Mouse (Mus musculus): ENCODE data around the gene Apol7e. TPM values are rescaled to one million over a fixed set of nuclear protein-coding genes. Genes with fewer than 3 reads are reported as not detected.
A peak's percentile ranks its signal among the peaks of the same experiment; 100 is the strongest.

Gene Apol7e
- polyA plus RNA-seq, 1 experiment, result 1.3 TPM

DNA sequence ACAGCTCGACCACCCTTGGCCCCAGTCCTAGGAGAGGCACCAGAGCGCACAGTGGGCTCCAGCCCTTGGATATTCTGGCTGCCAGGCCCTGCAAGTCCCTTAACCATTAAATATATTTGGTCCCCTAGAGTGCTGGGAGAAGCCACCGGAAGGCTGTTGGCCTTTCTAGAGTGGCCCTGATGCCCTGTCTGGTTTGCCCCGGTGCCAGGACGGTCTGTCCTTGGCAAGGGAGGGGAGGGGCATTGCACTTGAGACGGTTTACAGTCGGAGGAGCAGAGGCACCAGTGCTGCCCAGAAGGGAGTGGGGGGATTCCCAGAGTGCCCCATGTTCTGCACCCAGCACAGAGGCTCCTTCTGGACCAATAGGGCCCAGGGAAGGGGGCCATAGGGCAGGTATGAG lies 62.4 kb downstream of the Apol7e start:
- Histone ChIP-seq H3K4me1 (ENCODE audit: control insufficient read depth, insufficient read depth, low read length) (peaks cover 14% of the 10 kb centered on the region), H3K4me3 (replicated peaks; ENCODE audit: extremely low read depth, low read depth, low read length) (no peak overlapping the region)
- peak; percentile 4 for DNase-seq
- whole genome bisulfite sequencing, result 89% methylated on average over 7 of the region's 7 CpGs
- TF ChIP-seq POLR2A (IDR thresholded peaks at IDR 0.05; ENCODE audit: borderline replicate concordance, extremely low read depth, low read depth, low read length) (no peak), CTCF (IDR thresholded peaks at IDR 0.05; ENCODE audit: insufficient read depth, low read length) (no peak)

DNA sequence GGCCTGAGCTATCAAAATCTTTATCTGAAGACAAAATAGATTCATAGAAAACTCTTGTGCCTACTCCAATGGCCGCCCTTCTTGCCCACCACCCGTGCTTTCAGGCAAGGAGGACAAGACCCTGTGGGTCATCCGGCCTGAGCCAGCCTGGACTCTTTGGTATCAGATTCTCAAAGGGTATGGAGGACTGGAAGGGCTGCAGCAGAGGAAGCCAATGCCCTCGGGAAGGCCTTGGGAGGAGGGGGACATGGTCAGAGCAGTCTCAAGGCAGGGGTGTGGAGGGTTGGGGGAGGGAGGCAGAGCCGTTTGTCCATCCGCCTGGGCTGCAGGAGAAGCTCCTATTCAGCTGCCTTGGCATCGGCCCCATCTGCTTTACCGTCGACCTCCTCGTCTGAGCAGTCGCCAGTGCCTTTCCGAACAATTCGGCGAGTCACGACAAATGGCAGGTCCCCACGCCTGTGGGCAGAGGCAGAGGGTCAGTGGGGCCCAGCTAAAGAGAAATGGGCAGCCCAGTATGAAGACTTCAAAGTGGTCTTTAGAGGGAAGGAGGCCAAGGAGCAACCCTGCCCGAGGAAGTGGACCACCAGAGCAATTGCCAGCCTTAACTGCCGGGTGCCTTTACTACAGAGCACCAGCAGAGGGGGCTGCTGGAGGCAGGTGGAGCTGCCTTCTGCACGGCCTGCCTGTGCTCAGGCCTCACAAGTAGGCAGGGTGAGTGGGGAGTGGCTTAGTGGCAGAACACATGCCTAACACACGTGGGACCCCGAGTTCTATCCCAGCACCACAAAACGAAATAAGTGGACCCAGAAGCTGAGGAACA lies 63.1 kb downstream of the Apol7e start:
- Histone ChIP-seq H3K4me3 (replicated peaks; ENCODE audit: extremely low read depth, low read depth, low read length) (no peak overlapping the region), H3K4me1 (ENCODE audit: control insufficient read depth, insufficient read depth, low read length) (peaks cover 14% of the 10 kb centered on the region)
- 76% methylated on average over 22 of the region's 22 CpGs for WGBS
- no peak for DNase-seq
- TF ChIP-seq POLR2A (IDR thresholded peaks at IDR 0.05; ENCODE audit: borderline replicate concordance, extremely low read depth, low read depth, low read length), result no peak
- peak; percentile 58 for TF ChIP-seq CTCF (IDR thresholded peaks at IDR 0.05; ENCODE audit: insufficient read depth, low read length)

DNA sequence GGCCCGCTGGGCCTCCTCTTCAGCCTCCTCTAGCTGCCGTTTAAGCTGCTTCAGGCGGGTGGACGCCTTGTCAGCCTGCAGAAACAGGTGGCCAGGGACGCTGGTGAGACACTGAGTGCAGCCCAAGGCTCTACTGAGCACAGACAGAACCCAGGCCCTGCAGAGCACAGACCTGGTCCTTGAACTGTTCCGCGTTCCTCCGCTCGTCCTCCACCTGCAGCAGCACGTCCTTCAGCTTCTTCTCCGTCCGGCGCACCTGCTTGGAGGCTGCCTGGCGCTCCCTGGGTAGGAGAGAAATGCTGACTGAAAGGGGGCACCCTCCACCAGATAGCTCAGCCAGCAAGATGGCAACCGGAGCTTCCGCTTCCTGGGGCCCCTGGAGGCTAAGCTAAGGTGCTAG lies 64.4 kb downstream of the Apol7e start:
- no peak overlapping the region for H3K4me3 ChIP-seq (replicated peaks; ENCODE audit: extremely low read depth, low read depth, low read length)
- 91% methylated on average over 16 of the region's 16 CpGs for WGBS

DNA sequence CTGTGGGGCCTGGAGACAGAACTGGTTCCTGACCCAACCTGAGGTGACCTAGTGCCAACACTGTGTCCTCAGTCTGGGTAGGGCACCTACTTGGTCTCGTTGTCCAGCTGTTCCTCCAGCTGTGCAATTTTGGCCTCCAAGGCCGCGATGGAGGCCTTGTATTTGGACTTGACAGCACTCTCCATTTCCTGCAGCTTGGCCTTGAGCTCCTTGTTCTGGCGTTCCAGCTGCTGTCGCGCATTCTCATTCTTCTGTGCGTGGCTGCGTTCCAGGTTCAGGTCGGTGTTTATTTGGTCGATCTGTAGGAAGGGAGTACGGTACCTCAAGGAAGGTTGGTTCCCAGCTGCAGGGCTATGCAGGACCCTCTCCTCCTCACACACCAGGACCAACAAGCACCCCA lies 65.0 kb downstream of the Apol7e start:
- TF ChIP-seq POLR2A (IDR thresholded peaks at IDR 0.05; ENCODE audit: borderline replicate concordance, extremely low read depth, low read depth, low read length), result no peak
- DNase-seq, result no peak
- Histone ChIP-seq H3K4me3 (replicated peaks; ENCODE audit: extremely low read depth, low read depth, low read length) (no peak overlapping the region), H3K4me1 (ENCODE audit: control insufficient read depth, insufficient read depth, low read length) (peaks cover 14% of the 10 kb centered on the region)
- 44% methylated on average over 11 of the region's 11 CpGs for WGBS

More for the DNA sequence above, 64.4 kb downstream of the Apol7e start:
- no peak for DNase-seq
- TF ChIP-seq CTCF (IDR thresholded peaks at IDR 0.05; ENCODE audit: insufficient read depth, low read length), result no peak
- no peak for TF ChIP-seq POLR2A (IDR thresholded peaks at IDR 0.05; ENCODE audit: borderline replicate concordance, extremely low read depth, low read depth, low read length)
- peaks cover 14% of the 10 kb centered on the region for H3K4me1 ChIP-seq (ENCODE audit: control insufficient read depth, insufficient read depth, low read length)

DNA sequence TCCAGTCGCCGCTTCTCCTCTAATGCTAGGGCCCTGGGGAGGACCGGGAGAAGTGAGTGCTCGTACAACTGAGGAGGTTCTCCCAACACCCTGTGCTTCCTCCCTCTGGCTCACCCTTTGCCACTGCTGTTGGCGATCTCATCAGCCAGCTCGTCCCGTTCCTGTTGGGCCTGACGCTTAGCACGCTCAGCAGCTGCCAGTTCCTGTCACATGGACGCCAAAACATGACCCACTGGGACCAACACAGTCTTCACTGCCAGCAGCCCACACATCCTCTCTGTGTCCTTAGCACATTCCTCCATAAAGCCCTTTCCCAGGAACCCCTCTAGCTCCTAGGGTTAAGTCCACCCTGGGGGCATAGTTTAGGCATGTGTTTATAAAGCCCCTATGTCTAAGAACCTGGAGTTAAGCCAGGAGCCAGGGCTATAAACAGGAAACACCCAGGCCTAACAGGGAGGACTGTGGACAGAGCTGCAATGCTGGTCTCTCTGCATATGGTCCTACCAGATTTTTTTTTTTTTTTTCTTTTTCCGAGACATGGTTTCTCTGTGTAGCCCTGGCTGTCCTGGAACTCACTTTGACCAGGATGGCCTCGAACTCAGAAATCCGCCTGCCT lies 65.8 kb downstream of the Apol7e start:
- WGBS, result 49% methylated on average over 13 of the region's 13 CpGs
- no peak overlapping the region for H3K4me3 ChIP-seq (replicated peaks; ENCODE audit: extremely low read depth, low read depth, low read length)
- TF ChIP-seq CTCF (IDR thresholded peaks at IDR 0.05; ENCODE audit: insufficient read depth, low read length), result no peak
- peak; percentile 49; the same call in 1 of the 2 replicates for TF ChIP-seq POLR2A (IDR thresholded peaks at IDR 0.05; ENCODE audit: borderline replicate concordance, extremely low read depth, low read depth, low read length)
- DNase-seq, result peak; percentile 47
- peaks cover 14% of the 10 kb centered on the region for H3K4me1 ChIP-seq (ENCODE audit: control insufficient read depth, insufficient read depth, low read length)

GRCm38 (mm10) chr15:77765484-77766093 lies 66.9 kb downstream of the Apol7e start:
- H3K4me1 ChIP-seq (ENCODE audit: control insufficient read depth, insufficient read depth, low read length), result peaks cover 14% of the 10 kb centered on the region
- no peak for DNase-seq
- H3K4me3 ChIP-seq (replicated peaks; ENCODE audit: extremely low read depth, low read depth, low read length), result no peak overlapping the region
- TF ChIP-seq POLR2A (IDR thresholded peaks at IDR 0.05; ENCODE audit: borderline replicate concordance, extremely low read depth, low read depth, low read length), result no peak
- TF ChIP-seq CTCF (IDR thresholded peaks at IDR 0.05; ENCODE audit: insufficient read depth, low read length), result no peak
- 81% methylated on average over 16 of the region's 16 CpGs for WGBS

- no peak for TF ChIP-seq CTCF (IDR thresholded peaks at IDR 0.05; ENCODE audit: insufficient read depth, low read length)
- TF ChIP-seq POLR2A (IDR thresholded peaks at IDR 0.05; ENCODE audit: borderline replicate concordance, extremely low read depth, low read depth, low read length), result no peak
- no peak for DNase-seq
- WGBS, result 91% methylated on average over 11 of the region's 11 CpGs
- peaks cover 14% of the 10 kb centered on the region for H3K4me1 ChIP-seq (ENCODE audit: control insufficient read depth, insufficient read depth, low read length)
- no peak overlapping the region for H3K4me3 ChIP-seq (replicated peaks; ENCODE audit: extremely low read depth, low read depth, low read length)
Observed at GRCm38 (mm10) chr15:77766981-77767380, 68.3 kb downstream of the Apol7e start.

Other genes starting within 250 kb of the Apol7e start
- 0.06 TPM in 1 of 2 replicates, not detected in the other for gene Apol10a, start 221.8 kb upstream of the Apol7e start, polyA plus RNA-seq (2012; rRNA removed)
- not detected in 2 replicates for gene Apol11a, start 190.6 kb upstream of the Apol7e start, polyA plus RNA-seq (2012; rRNA removed)
- gene Apol7c, start 165.5 kb upstream of the Apol7e start, polyA plus RNA-seq (2012; rRNA removed), result 1.0 and 1.1 TPM in 2 replicates
- not detected in 2 replicates for gene 1700025B11Rik, start 137.0 kb upstream of the Apol7e start, polyA plus RNA-seq (2012; rRNA removed)
- 0.52 and 0.72 TPM in 2 replicates for gene Apol10b, start 102.7 kb upstream of the Apol7e start, polyA plus RNA-seq (2012; rRNA removed)
- not detected in 2 replicates for gene Gm36245, start 99.6 kb upstream of the Apol7e start, polyA plus RNA-seq (2012; rRNA removed)
- gene Apol11b, start 55.6 kb upstream of the Apol7e start, polyA plus RNA-seq (2012; rRNA removed), result 0.13 and 0.95 TPM in 2 replicates
- 1.7 and 2.1 TPM in 2 replicates for gene Apol9b, start 30.2 kb downstream of the Apol7e start, polyA plus RNA-seq (2012; rRNA removed)
- 0.05 TPM in 1 of 2 replicates, not detected in the other for gene Apol8, start 58.1 kb downstream of the Apol7e start, polyA plus RNA-seq (2012; rRNA removed)
- gene Myh9, start 143.3 kb downstream of the Apol7e start, polyA plus RNA-seq (2012; rRNA removed), result 133 and 162 TPM in 2 replicates
- gene Txn2, start 230.1 kb downstream of the Apol7e start, polyA plus RNA-seq (2012; rRNA removed), result 138 and 165 TPM in 2 replicates